Mouse (Mus musculus): Measurements from ENCODE around the gene Gm5475.

DNA sequence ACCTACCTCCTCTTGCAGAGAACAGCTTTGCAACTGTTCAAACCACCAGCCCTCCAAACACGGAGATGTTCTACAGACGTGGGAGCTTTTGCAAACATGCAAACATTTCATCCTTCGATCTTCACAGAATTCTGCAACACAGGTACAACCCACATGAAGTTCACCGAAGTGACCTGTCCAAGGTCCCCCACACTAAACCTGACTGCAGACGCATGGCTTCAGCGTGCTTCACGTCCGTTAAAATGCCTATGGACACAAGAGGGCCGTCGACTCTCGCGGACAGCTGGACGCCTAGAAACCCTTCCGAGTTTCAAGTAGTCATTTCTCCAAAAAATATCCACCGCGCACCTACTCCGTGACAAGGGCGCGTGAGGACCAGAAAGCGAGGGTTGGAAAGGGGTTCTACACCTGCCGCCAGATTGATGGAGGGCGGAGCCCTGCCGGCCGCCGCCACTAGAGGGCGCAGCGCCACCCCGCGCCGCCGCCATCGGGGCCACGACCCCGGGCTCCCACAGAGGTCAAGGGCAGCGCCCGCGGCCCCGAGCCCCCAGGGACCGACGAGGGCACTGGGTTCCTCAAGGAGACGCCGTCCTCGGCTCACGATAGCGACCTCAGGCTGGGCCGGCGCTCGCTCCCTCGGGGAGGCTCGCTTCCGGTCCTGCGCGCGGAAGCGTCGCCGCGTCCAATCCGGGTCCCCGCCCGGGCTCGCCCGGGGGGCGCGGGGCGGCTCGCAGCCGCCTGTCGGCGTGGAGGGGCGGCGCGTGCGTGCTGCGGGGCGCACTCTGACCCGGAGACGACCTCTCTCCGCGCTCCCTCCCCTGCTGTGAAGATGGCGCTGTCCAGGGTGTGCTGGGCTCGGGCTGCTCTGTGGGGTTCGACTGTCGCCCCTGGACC, 46.6 kb downstream of the Gm5475 start, which contains the start of gene Letmd1:
- TF ChIP-seq CTCF (IDR thresholded peaks at IDR 0.05; ENCODE audit: low read depth) (peak; percentile 55), EP300 (IDR thresholded peaks at IDR 0.05; ENCODE audit: low read depth) (peak; percentile 64; the same call in 1 of the 2 replicates)
